In the genomic region with DNA sequence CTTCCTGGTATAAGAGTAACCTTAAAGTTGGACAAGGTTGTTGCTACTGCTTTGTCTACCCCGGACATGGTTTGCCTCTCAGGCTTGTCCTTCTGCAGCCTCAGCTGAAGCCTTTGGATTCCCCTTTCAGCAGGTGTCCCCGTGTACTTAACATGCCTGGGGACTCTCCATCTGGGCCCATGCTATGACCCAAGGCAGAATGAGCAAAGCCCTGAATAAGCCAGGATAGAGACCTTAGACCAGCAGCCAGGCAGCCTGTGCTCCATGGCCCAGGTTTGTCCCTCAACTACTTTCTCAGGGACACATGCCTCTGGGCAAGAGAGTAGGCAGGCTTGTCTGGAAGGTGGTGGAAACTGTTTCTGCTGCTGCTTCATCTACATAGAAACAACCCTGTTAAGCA, we compare ENCODE assay signal across 16 mouse cellular contexts. TPM values are rescaled to one million over a fixed set of nuclear protein-coding genes. Genes with fewer than 3 reads are reported as not detected.
DNase-seq lines count a peak whose midpoint lies in the region; ATAC-seq and TF ChIP-seq lines count a peak whose summit lies in the region.
"Had no signal": no experiment of that assay in that cellular context is flagged by ENCODE, and none has a peak within 500 bp of the region (broad histone marks: within the 10 kb centered on the region; RNA-seq: fewer than 3 reads in every experiment).

No protein-coding gene starts in this region.

- no peak overlapping the region for H3K4me3 ChIP-seq in stomach, embryonic 16.5 days (replicated peaks; ENCODE audit: low read length)
- no peak overlapping the region for H3K4me3 ChIP-seq in stomach, postnatal 0 days (ENCODE audit: low read depth, low read length)
- H3K4me3 ChIP-seq: forebrain, embryonic 15.5 days; heart, adult 2 months; heart, embryonic 15.5 days had no signal

- H3K4me1 ChIP-seq in stomach, embryonic 16.5 days (ENCODE audit: control insufficient read depth, insufficient read depth, low read length): no peaks in the 10 kb centered on the region
- H3K4me1 ChIP-seq in stomach, postnatal 0 days (replicated peaks; ENCODE audit: control insufficient read depth, insufficient read depth): no peaks in the 10 kb centered on the region
- H3K4me1 ChIP-seq: forebrain, embryonic 15.5 days; heart, embryonic 15.5 days had no signal

- peaks cover 12% of the 10 kb centered on the region; the same call in 1 of the 2 replicates for H3K36me3 ChIP-seq in stomach, embryonic 16.5 days (ENCODE audit: control insufficient read depth, insufficient read depth, low read length)
- peaks cover 44% of the 10 kb centered on the region for H3K36me3 ChIP-seq in stomach, postnatal 0 days (ENCODE audit: control insufficient read depth, insufficient read depth, low read length)

- TF ChIP-seq EP300 in stomach, postnatal 0 days (optimal IDR thresholded peaks at IDR 0.05): no peak

- H3K9ac ChIP-seq in stomach, embryonic 16.5 days (ENCODE audit: low read length): no peak overlapping the region
- no peak overlapping the region for H3K9ac ChIP-seq in stomach, postnatal 0 days (ENCODE audit: low read length)
- H3K9ac ChIP-seq: forebrain, embryonic 15.5 days; heart, embryonic 15.5 days; hindbrain, embryonic 14.5 days had no signal

- no peaks in the 10 kb centered on the region for H3K27me3 ChIP-seq in stomach, embryonic 16.5 days (ENCODE audit: control insufficient read depth, insufficient read depth, low read length)
- no peaks in the 10 kb centered on the region for H3K27me3 ChIP-seq in stomach, postnatal 0 days (ENCODE audit: control insufficient read depth, insufficient read depth, low read length)
- H3K27me3 ChIP-seq: forebrain, embryonic 15.5 days; heart, embryonic 15.5 days had no signal

- WGBS in stomach, embryonic 16.5 days: 93% methylated on average over 2 of the region's 2 CpGs
- WGBS in stomach, postnatal 0 days: 83% methylated on average over 2 of the region's 2 CpGs

- peak; percentile 44 for DNase-seq in cerebellum, adult 9-10 months
- no peak for DNase-seq in cerebellum, adult 11-12 months
- DNase-seq in frontal cortex, adult 2 months (ENCODE audit: extremely low spot score in 1 of 2, low spot score in 1 of 2): no peak
- DNase-seq in stomach, postnatal 0 days (ENCODE audit: low spot score): no peak
- DNase-seq: adrenal gland, adult 2 months; adrenal gland, postnatal 25 days; gastrocnemius, postnatal 14 days; heart, adult 2 months; heart, postnatal 14 days had no signal

- H3K4me2 ChIP-seq in stomach, embryonic 16.5 days (ENCODE audit: low read depth, low read length): no peak overlapping the region
- H3K4me2 ChIP-seq in stomach, postnatal 0 days (replicated peaks; ENCODE audit: low read depth): no peak overlapping the region
- H3K4me2 ChIP-seq: forebrain, embryonic 15.5 days; heart, embryonic 11.5 days; heart, embryonic 15.5 days; hindbrain, embryonic 14.5 days had no signal

- 0 out of 2 replicates have a peak overlapping the region, but pooled peaks have one; percentile 7 for H3K27ac ChIP-seq in stomach, embryonic 16.5 days (ENCODE audit: low read length)
- H3K27ac ChIP-seq in stomach, postnatal 0 days (replicated peaks): no peak overlapping the region
- H3K27ac ChIP-seq: forebrain, embryonic 15.5 days; heart, adult 2 months; heart, embryonic 15.5 days; hindbrain, embryonic 14.5 days had no signal

- no peaks in the 10 kb centered on the region for H3K9me3 ChIP-seq in stomach, embryonic 16.5 days (replicated peaks; ENCODE audit: control insufficient read depth, low read length)
- H3K9me3 ChIP-seq in stomach, postnatal 0 days (ENCODE audit: control insufficient read depth, low read length): no peaks in the 10 kb centered on the region
- H3K9me3 ChIP-seq: forebrain, embryonic 15.5 days; heart, embryonic 15.5 days had no signal

- peak; percentile 50 for ATAC-seq in frontal cortex, adult (ENCODE audit: low TSS enrichment)
- no peak for ATAC-seq in stomach, embryonic 16.5 days (ENCODE audit: insufficient read depth, low FRiP score)
- ATAC-seq in stomach, postnatal 0 days (ENCODE audit: low FRiP score, low TSS enrichment): no peak
- ATAC-seq: forebrain, embryonic 15.5 days; intestine, embryonic 16.5 days had no signal

- TF ChIP-seq CTCF in stomach, postnatal 0 days (IDR thresholded peaks at IDR 0.05; ENCODE audit: low read depth): no peak

RNA-seq across cellular contexts. Expression of a gene that starts 44.1 kb away (rescaled TPM):
- 3.4 and 3.6 TPM in 2 replicates for polyA plus RNA-seq in frontal cortex, adult 2 months (2012; rRNA removed)
- 6.0 and 7.7 TPM in 2 replicates for polyA plus RNA-seq in stomach, embryonic 16.5 days (2015; fragmentation: Nextera tagmentation; extraction: Ambion mirVana)
- 5.9 and 6.7 TPM in 2 replicates for polyA plus RNA-seq in stomach, postnatal 0 days (2015; fragmentation: Nextera tagmentation; extraction: Ambion mirVana)
